Mouse (Mus musculus) intestine, postnatal 0 days (tissue): Measurements from ENCODE around the gene Kcnk4. TPM values are rescaled to one million over a fixed set of nuclear protein-coding genes. Genes with fewer than 3 reads are reported as not detected.
A peak's percentile ranks its signal among the peaks of the same experiment; 100 is the strongest.

Experiments
- ATAC-seq: fragments of 200-750 bp; cut with Nextera tagmentation; 2 replicates; pipeline ENCODE4 v1.8.0; 2017; ENCODE audit warnings: mild to moderate bottlenecking, moderate TSS enrichment, moderate library complexity
- H3K27ac ChIP-seq: fragments of 300-500 bp; sonication (generic); 2 replicates; pipeline ENCODE4 v1.5.1; 2014; ENCODE audit warnings: mild to moderate bottlenecking, low read depth, low read length, moderate library complexity
- H3K27me3 ChIP-seq: fragments of 300-500 bp; sonication (generic); replicated peaks from 2 replicates; pipeline ENCODE4 v1.6.1; 2014; ENCODE audit warnings: low read length, mixed read lengths; ENCODE audit not compliant: control insufficient read depth, insufficient read depth
- H3K36me3 ChIP-seq: fragments of 300-500 bp; sonication (generic); 2 replicates; pipeline ENCODE4 v1.6.1; 2014; ENCODE audit warnings: mild to moderate bottlenecking, moderate library complexity; ENCODE audit not compliant: control insufficient read depth, insufficient read depth
- H3K4me1 ChIP-seq: fragments of 300-500 bp; sonication (generic); replicated peaks from 2 replicates; pipeline ENCODE4 v1.6.1; 2014; ENCODE audit warnings: antibody characterized with exemption, low read length, mixed read lengths; ENCODE audit not compliant: control insufficient read depth, insufficient read depth
- H3K4me2 ChIP-seq: fragments of 300-500 bp; sonication (generic); replicated peaks from 2 replicates; pipeline ENCODE4 v1.6.1; 2014; ENCODE audit warnings: low read depth, mild to moderate bottlenecking, moderate library complexity
- H3K4me3 ChIP-seq: fragments of 300-500 bp; sonication (generic); 2 replicates; pipeline ENCODE4 v1.5.1; 2014; ENCODE audit warnings: low read depth, low read length
- H3K9ac ChIP-seq: fragments of 300-500 bp; sonication (generic); 2 replicates; pipeline ENCODE4 v1.6.1; 2014; ENCODE audit warnings: mild to moderate bottlenecking, low read depth, low read length
- H3K9me3 ChIP-seq: fragments of 300-500 bp; sonication (generic); 2 replicates; pipeline ENCODE4 v1.6.1; 2016; ENCODE audit warnings: mixed run types; ENCODE audit not compliant: control insufficient read depth
- CTCF ChIP-seq: sonication (generic); IDR thresholded peaks from 2 replicates; pipeline ENCODE4 v1.5.1; 2016; ENCODE audit warnings: low read depth, mild to moderate bottlenecking, control low read depth, antibody characterized with exemption, moderate library complexity
- WGBS: fragments of 180-500 bp; shearing (Covaris S2); extraction: QIAGEN DNeasy Blood & Tissue Kit; methylation state at CpG from one replicate; pipeline ENCODE4 v1.1.7; 2014; 5-methylcytosine and 5-hydroxymethylcytosine counted together
- polyA plus RNA-seq: library from polyadenylated mRNA; unstranded; fragments of >200 nt; fragmentation: Nextera tagmentation; extraction: Ambion mirVana; gene quantifications from 2 replicates; pipeline ENCODE4 v1.2.1, GENCODE M21; 2015

Gene Kcnk4
- polyA plus RNA-seq, 1 experiment from 2014 or later = 0.38 TPM

DNA sequence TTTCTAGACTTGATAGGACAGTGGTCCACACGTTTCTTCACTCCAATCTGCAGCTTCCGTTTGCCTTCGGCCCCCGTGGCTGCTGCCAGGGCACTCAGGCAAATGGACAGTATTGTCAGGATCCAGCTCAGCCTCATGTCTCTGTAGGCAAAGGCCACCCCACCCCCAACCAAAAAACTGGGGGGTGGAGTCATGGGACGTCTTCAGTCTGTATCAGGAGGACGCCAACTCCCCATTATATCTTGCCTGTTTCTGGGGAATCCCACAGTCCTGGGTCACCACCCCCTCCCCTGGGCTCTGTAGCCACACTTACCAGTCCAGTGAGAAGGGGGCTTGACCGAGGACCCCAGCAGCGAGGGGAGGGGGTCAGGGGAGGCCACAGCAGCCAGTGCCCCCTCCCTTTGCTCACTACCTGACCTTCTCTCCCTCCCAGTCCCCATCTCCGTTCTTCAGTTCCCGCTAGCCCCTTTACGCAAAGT, 44.7 kb upstream of the Kcnk4 start:
- H3K4me2 ChIP-seq = peak overlapping the region; percentile 75
- no peaks in the 10 kb centered on the region for H3K4me1 ChIP-seq
- WGBS = 4% methylated on average over 11 of the region's 11 CpGs
- no peak for TF ChIP-seq CTCF
- H3K4me3 ChIP-seq = peak overlapping the region; percentile 72
- peaks cover 10% of the 10 kb centered on the region; the same call in 1 of the 2 replicates for H3K36me3 ChIP-seq
- H3K27ac ChIP-seq = peak overlapping the region; percentile 57
- no peaks in the 10 kb centered on the region for H3K27me3 ChIP-seq
- no peak for ATAC-seq
- peak overlapping the region; percentile 71 for H3K9ac ChIP-seq
- no peaks in the 10 kb centered on the region for H3K9me3 ChIP-seq

DNA sequence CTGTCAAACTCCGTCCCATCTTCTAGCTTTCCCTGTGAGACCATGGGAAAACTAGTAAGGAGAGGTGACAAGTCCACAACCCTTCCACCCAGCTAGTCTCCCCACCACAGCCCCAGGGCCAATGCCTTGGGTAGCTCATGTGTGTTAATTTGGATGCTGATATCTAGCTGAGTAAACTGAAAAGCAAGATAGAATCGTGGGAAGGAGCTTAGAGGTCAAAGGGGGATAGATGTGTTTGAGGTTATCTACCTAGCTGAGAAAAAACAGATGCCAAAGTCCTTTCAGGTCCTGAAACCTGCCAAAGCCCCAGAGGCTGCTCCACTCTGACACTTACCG, 44.3 kb upstream of the Kcnk4 start:
- Histone ChIP-seq H3K36me3 (peaks cover 8% of the 10 kb centered on the region; the same call in 1 of the 2 replicates), H3K9me3 (no peaks in the 10 kb centered on the region), H3K4me1 (no peaks in the 10 kb centered on the region), H3K27ac (peak overlapping the region; percentile 57; the same call in 1 of the 2 replicates), H3K4me2 (peak overlapping the region; percentile 75), H3K27me3 (no peaks in the 10 kb centered on the region), H3K9ac (no peak overlapping the region; the same call in 1 of the 2 replicates), H3K4me3 (peak overlapping the region; percentile 72)
- no peak for ATAC-seq
- 25% methylated on average over 3 of the region's 3 CpGs for WGBS
- no peak for TF ChIP-seq CTCF

GRCm38 (mm10) chr19:6977759-6978638, 43.7 kb upstream of the Kcnk4 start:
- H3K4me1 ChIP-seq = no peaks in the 10 kb centered on the region
- H3K9me3 ChIP-seq = no peaks in the 10 kb centered on the region
- peak overlapping the region; percentile 75 for H3K4me2 ChIP-seq
- H3K27me3 ChIP-seq = no peaks in the 10 kb centered on the region
- ATAC-seq = no peak
- no peak overlapping the region for H3K9ac ChIP-seq
- no peak for TF ChIP-seq CTCF
- H3K36me3 ChIP-seq = peaks cover 8% of the 10 kb centered on the region; the same call in 1 of the 2 replicates
- peak overlapping the region; percentile 57; the same call in 1 of the 2 replicates for H3K27ac ChIP-seq
- H3K4me3 ChIP-seq = no peak overlapping the region
- 66% methylated on average over 12 of the region's 13 CpGs for WGBS

DNA sequence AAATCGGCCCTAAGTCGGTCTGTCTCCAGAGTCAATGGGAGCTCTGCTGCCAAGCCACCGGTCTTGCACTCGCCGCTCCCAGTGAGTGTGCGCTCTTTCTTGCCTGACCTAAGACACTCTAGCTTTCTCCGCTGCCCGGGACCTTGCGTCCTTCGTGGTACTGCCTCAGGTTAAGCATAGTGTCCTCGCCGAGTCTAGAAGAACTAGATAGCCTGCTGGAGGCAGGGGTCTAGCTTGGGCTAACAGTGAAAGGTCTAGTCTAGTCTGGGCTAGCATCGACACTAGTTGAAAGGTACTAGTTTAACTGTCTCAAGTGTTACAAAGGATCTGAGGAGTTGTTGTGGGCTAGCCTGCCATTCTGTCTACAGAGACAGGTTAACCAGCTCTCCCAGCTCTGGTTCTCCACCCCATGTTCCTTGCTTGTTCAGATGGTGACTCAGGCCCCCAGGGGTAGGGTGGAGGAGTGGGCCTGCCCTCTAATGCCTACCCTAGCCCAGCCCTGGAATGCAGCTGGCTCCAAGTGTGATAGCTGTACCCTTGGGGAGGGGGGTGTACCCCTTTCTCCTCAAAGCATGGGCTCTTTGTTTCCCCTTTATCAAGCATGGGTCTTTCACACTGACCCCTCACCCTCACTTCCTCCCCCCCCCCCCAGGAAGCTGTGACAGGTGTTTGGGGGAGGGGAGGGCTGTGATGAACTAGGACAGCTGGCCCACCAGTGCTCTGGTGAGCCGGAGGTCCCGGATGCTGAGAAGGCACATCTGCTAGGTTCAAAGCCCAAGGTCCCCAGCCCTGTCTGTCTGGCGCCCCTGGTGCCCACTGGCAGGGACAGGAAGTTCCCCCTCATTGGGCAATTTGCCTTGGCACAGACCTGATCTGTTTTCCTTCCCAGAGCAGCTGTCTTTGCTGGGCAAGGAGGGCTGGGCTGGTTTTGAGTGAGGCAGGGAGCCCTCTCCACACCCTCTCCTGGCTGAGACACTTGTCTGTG, 41.5 kb upstream of the Kcnk4 start, which contains the start of gene Plcb3:
TSS of gene Plcb3 (minus strand) at position 934 of the 985 bp plus-strand sequence.
- WGBS = under 1% methylated on average over 16 of the region's 16 CpGs
- H3K9me3 ChIP-seq = no peaks in the 10 kb centered on the region
- peak within 1 kb of the TSS; percentile 88 for H3K27ac ChIP-seq
- no peak for ATAC-seq
- peak within 1 kb of the TSS; percentile 59 for H3K4me3 ChIP-seq
- peaks cover 7% of the 10 kb centered on the region; the same call in 1 of the 2 replicates for H3K4me1 ChIP-seq
- peak within 1 kb of the TSS; percentile 88 for H3K4me2 ChIP-seq
- no peaks in the 10 kb centered on the region for H3K27me3 ChIP-seq
- peak; percentile 63 for TF ChIP-seq CTCF
- peak within 1 kb of the TSS; percentile 53 for H3K9ac ChIP-seq
- peaks cover 8% of the 10 kb centered on the region; the same call in 1 of the 2 replicates for H3K36me3 ChIP-seq

DNA sequence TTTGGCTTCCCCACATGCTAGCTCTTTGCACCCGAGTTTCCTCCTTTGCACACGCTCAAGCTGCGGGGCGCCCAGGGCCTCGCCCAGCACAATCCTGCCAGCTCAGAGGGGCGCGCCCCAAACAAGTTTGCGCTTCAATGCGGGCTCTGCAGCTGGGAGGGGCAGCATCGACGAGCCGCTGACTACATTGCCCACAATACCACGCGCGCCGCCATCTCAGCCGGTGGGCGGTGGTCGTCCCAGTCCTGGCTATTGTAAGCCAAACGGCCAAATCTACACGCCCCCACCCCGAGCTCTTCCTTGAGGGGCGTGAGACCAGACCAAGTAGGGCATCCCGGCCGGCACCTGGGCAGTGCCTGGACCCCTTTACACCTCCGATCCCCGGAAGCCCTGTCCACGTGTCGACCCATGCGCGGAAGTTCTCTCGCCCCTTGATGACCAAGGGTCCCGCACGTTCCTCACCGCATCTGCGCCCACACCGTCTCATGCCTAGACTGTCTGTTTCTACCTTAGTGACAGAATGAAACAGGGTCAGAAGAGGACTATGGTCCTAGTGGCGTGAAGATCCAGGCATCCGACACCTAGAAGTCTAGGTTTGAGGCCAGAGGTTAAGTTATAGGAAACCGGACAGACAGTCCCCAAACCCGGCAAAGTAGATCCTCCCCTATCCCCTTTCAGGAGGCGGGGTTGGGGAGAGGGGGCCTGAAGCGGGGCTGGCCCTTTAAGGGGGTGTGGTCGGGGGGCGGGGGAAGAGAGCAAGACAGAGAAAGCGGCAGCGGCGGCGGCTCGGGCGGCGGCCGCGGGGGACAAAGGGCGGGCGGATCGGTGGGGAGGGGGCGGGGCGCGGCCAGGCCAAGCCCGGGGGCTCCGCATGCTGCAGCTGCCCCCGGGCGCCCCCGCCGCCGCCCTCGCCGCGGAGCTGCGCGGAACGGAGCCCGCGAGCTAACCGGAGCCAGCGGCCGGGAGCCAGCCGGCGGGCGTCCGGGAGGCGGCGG, 40.2 kb upstream of the Kcnk4 start, which contains the start of gene Ppp1r14b:
TSS of gene Ppp1r14b (plus strand) at position 758 of the 995 bp plus-strand sequence.
- no peaks in the 10 kb centered on the region for H3K27me3 ChIP-seq
- peaks cover 14% of the 10 kb centered on the region for H3K4me1 ChIP-seq
- TF ChIP-seq CTCF = no peak
- H3K4me3 ChIP-seq = peak within 1 kb of the TSS; percentile 59
- H3K9me3 ChIP-seq = no peaks in the 10 kb centered on the region
- H3K36me3 ChIP-seq = peaks cover 8% of the 10 kb centered on the region; the same call in 1 of the 2 replicates
- peak within 1 kb of the TSS; percentile 88 for H3K4me2 ChIP-seq
- H3K27ac ChIP-seq = peak within 1 kb of the TSS; percentile 88
- peak within 1 kb of the TSS; percentile 69 for H3K9ac ChIP-seq
- peak; percentile 44 for ATAC-seq
- under 1% methylated on average over 65 of the region's 84 CpGs for WGBS
